Mouse (Mus musculus) liver, embryonic 16.5 days (tissue): ENCODE data around the gene Syk. TPM values are rescaled to one million over a fixed set of nuclear protein-coding genes. Genes with fewer than 3 reads are reported as not detected.

ENCODE experiments used
- ATAC-seq: fragments of 200-750 bp; cut with Nextera tagmentation; 2 replicates; pipeline ENCODE4 v1.8.0; 2017; ENCODE audit warnings: low read depth, mild to moderate bottlenecking, moderate number of reproducible peaks, moderate library complexity
- H3K27ac ChIP-seq: fragments of 300-500 bp; sonication (generic); 2 replicates; pipeline ENCODE4 v1.5.1; 2014; ENCODE audit warnings: mild to moderate bottlenecking, low read length
- H3K27me3 ChIP-seq: fragments of 300-500 bp; sonication (generic); 2 replicates; pipeline ENCODE4 v1.6.1; 2014; ENCODE audit warnings: low read depth, low read length, mixed read lengths; ENCODE audit not compliant: control insufficient read depth, insufficient read depth
- H3K36me3 ChIP-seq: fragments of 300-500 bp; sonication (generic); 2 replicates; pipeline ENCODE4 v1.6.1; 2014; ENCODE audit warnings: mild to moderate bottlenecking; ENCODE audit not compliant: control insufficient read depth, insufficient read depth
- H3K4me1 ChIP-seq: fragments of 300-500 bp; sonication (generic); 2 replicates; pipeline ENCODE4 v1.6.1; 2014; ENCODE audit warnings: low read depth, low read length, mixed read lengths; ENCODE audit not compliant: control insufficient read depth
- H3K4me2 ChIP-seq: fragments of 300-500 bp; sonication (generic); 2 replicates; pipeline ENCODE4 v1.6.1; 2014; ENCODE audit warnings: low read depth, low read length, mixed read lengths
- H3K4me3 ChIP-seq: fragments of 300-500 bp; sonication (generic); 2 replicates; pipeline ENCODE4 v1.5.1; 2014; ENCODE audit warnings: low read depth, mild to moderate bottlenecking, low read length
- H3K9ac ChIP-seq: fragments of 300-500 bp; sonication (generic); 2 replicates; pipeline ENCODE4 v1.6.1; 2014; ENCODE audit warnings: low read depth, low read length
- H3K9me3 ChIP-seq: fragments of 300-500 bp; sonication (generic); replicated peaks from 2 replicates; pipeline ENCODE4 v1.6.1; 2016; ENCODE audit warnings: low read length; ENCODE audit not compliant: control insufficient read depth
- WGBS: fragments of 180-500 bp; shearing (Covaris S2); extraction: QIAGEN DNeasy Blood & Tissue Kit; methylation state at CpG from one replicate; pipeline ENCODE4 v1.1.7; 2014; ENCODE audit not compliant: insufficient replicate concordance; 5-methylcytosine and 5-hydroxymethylcytosine counted together
- polyA plus RNA-seq: library from polyadenylated mRNA; unstranded; fragments of >200 nt; fragmentation: Nextera tagmentation; extraction: Ambion mirVana; gene quantifications from 2 replicates; pipeline ENCODE4 v1.2.1, GENCODE M21; 2015

Syk gene
- polyA plus RNA-seq, 1 experiment from 2014 or later = 5.9 TPM

DNA sequence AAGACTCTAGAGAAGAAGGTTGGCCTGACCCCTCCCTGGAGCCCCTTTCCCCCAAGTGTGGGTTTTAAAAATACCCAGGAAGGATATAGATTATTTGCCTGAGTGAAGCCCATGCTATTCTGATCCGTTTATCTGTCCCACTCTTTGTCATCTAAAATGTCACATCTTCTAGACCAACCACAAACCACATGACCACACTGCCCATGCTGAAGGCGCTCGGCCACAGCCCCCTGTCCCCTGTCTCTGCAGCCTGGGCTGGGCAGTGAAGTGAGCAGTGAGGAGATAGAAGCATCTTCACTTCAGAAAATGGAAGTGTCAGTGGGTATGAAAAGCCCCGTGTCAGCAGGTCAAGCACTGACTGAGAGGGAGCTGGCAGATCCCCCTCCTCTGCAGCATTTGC, 40.3 kb upstream of the Syk start:
- Histone ChIP-seq H3K4me1 (no peaks in the 10 kb centered on the region), H3K36me3 (no peaks in the 10 kb centered on the region), H3K9ac (no peak overlapping the region), H3K27ac (no peak overlapping the region), H3K27me3 (no peaks in the 10 kb centered on the region), H3K9me3 (no peaks in the 10 kb centered on the region), H3K4me2 (no peak overlapping the region), H3K4me3 (no peak overlapping the region)
- ATAC-seq = no peak
- WGBS = 19% methylated on average over 4 of the region's 4 CpGs

DNA sequence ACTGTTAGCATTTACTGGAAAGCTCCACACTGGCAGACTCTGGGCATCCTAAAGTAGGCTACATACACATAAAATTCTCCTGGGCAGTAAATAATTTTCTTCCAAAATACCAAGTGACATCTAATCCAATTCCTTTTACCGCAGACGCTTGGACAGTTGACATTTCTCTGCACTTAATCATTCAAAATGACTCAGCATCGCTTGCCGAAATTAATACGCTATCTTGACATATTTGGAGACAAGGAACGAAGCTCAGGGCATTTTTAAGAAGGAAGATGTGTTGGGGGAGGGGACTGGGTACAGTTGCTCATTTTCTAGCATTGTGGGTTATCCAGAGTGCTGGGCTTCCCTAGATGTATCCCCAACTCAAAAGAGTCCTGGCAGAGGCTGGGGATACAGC, 36.7 kb upstream of the Syk start:
- Histone ChIP-seq H3K36me3 (no peaks in the 10 kb centered on the region), H3K9me3 (no peaks in the 10 kb centered on the region), H3K27ac (no peak overlapping the region), H3K4me1 (no peaks in the 10 kb centered on the region), H3K4me2 (no peak overlapping the region), H3K27me3 (no peaks in the 10 kb centered on the region), H3K9ac (no peak overlapping the region), H3K4me3 (no peak overlapping the region)
- no peak for ATAC-seq
- WGBS = 35% methylated on average over 6 of the region's 6 CpGs

DNA sequence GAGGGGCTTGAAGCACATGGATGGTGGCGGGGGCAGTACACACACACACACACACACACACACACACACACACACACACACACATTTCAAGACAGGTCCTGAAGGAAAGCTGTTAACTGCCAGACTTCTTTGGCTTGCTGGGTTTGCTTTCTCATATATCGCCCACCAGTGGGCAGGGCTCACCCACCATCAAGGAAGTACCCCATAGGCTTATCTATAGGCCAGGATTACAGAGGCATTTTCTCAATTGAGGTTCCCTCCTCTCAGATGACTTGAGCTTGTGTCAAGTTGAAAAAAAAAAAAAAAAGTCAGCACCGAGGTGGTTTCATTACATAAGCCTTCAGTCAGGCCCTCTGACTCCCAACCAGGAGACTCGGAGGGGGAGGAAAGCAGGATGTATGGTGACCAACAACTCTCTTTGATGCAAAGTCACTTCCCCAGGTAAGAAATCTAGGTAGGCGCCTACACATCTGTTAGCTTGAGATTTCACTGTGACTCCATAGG, 32.2 kb upstream of the Syk start:
- Histone ChIP-seq H3K9ac (no peak overlapping the region), H3K27ac (no peak overlapping the region)

DNA sequence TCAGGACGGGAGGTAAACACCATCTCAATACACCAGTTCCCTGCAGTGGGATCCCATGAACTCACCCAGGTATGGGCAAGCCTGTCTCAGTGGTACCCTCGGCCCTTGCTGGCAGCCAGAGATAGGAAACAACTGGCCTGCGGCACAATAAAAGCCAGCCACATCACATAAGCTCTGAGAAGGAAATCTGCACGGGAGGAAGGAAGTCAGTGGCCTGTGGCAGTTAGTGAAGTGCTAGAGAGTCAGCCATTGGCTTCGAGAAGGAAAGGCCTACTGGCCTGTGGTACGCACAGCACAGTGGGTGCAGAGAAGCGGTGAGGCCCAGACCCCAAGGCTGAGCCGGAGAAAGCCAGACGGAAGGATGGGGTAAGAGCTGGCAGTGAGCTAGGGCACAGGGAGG, 31.7 kb upstream of the Syk start:
- H3K9ac ChIP-seq = no peak overlapping the region
- H3K4me3 ChIP-seq = no peak overlapping the region
- ATAC-seq = no peak
- H3K27me3 ChIP-seq = no peaks in the 10 kb centered on the region
- no peaks in the 10 kb centered on the region for H3K4me1 ChIP-seq
- H3K4me2 ChIP-seq = no peak overlapping the region
- 28% methylated on average over 9 of the region's 9 CpGs for WGBS
- H3K36me3 ChIP-seq = no peaks in the 10 kb centered on the region
- no peaks in the 10 kb centered on the region for H3K9me3 ChIP-seq
- no peak overlapping the region; the same call in 1 of the 2 replicates for H3K27ac ChIP-seq

More for the DNA sequence above, 32.2 kb upstream of the Syk start:
- 24% methylated on average over 5 of the region's 5 CpGs for WGBS
- Histone ChIP-seq H3K27me3 (no peaks in the 10 kb centered on the region), H3K4me2 (no peak overlapping the region), H3K36me3 (no peaks in the 10 kb centered on the region), H3K4me3 (no peak overlapping the region), H3K4me1 (no peaks in the 10 kb centered on the region), H3K9me3 (no peaks in the 10 kb centered on the region)
- no peak for ATAC-seq

DNA sequence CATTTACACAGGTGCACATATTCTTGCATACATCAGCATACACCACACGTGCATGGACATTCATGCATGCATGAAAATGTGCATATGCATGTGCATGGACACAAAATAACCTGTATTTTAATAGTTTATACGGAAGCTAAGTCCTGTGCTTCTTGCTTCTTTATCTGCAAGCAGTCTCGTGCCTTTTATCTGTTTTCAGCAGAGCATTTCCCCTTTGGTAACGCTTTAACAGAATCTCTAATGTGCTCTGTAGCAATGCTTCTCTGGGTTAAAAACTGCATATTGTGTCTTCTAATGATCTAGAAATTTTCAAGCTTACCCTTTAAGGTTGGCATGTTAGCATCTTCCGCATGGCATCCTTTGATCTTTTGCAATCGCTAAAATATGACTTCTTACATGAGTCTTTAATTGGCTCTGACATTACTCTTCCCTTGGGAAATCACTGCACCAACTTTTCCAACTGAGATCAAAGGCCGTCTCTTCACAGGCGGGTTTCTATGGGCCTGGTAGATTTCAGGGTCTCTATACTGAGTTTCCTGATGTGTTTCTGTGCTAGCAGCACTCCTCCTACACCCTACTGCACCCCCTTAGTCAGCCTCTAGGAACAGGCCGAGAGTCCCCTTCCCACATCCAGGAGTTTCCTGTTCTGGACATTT, 30.0 kb upstream of the Syk start:
- WGBS = 36% methylated on average over 9 of the region's 9 CpGs
- Histone ChIP-seq H3K9ac (no peak overlapping the region), H3K36me3 (no peaks in the 10 kb centered on the region), H3K4me2 (no peak overlapping the region), H3K9me3 (no peaks in the 10 kb centered on the region), H3K4me3 (no peak overlapping the region), H3K27ac (no peak overlapping the region), H3K27me3 (no peaks in the 10 kb centered on the region), H3K4me1 (no peaks in the 10 kb centered on the region)
- no peak for ATAC-seq

DNA sequence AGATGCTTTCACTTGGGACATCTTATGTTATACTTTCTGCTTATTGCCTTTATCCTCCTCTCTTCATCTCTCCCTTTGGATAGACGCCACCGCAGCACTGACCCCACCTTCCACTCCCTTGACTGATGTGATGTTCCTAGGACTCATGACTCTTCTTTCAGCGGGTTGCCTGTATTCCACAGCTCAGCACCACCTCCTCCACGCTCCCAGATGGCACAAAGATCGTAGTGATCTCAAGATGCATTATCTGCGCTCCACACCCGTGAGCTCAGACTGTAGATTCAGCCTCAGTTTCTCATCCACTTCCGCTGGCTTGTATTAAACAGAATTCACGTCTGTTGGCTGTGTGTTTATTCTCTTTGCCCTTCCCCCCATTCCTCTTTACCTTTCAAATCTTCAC, 28.3 kb upstream of the Syk start:
- no peak overlapping the region for H3K4me3 ChIP-seq
- H3K36me3 ChIP-seq = no peaks in the 10 kb centered on the region
- H3K9me3 ChIP-seq = no peaks in the 10 kb centered on the region
- H3K4me1 ChIP-seq = no peaks in the 10 kb centered on the region
- no peaks in the 10 kb centered on the region for H3K27me3 ChIP-seq
- no peak overlapping the region for H3K9ac ChIP-seq
- WGBS = 64% methylated on average over 9 of the region's 9 CpGs
- ATAC-seq = no peak
- H3K27ac ChIP-seq = no peak overlapping the region
- H3K4me2 ChIP-seq = no peak overlapping the region

DNA sequence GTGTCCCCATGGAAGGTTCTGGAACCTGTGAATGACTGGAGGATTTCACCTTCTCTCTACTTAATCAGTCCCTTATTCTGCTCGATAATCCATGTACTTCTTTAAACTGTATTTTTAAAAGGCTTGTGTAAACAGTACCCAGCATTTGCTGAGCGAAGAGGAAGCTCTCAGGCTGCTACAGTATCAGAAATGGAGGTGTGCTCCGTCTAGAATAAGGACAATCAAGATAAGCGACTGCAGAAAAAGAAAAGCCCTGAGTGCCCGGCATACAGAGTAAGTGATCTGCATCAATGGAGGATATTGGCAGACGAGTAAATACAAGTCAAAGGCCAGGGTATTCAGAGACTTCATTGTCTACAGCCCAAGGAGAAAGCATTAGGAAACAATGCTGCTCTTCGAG, 25.6 kb upstream of the Syk start:
- no peaks in the 10 kb centered on the region for H3K9me3 ChIP-seq
- H3K4me1 ChIP-seq = no peaks in the 10 kb centered on the region
- no peak overlapping the region for H3K9ac ChIP-seq
- H3K36me3 ChIP-seq = no peaks in the 10 kb centered on the region
- H3K4me3 ChIP-seq = no peak overlapping the region
- H3K4me2 ChIP-seq = no peak overlapping the region
- H3K27me3 ChIP-seq = no peaks in the 10 kb centered on the region
- no peak for ATAC-seq
- no peak overlapping the region for H3K27ac ChIP-seq
- WGBS = 33% methylated on average over 7 of the region's 7 CpGs

DNA sequence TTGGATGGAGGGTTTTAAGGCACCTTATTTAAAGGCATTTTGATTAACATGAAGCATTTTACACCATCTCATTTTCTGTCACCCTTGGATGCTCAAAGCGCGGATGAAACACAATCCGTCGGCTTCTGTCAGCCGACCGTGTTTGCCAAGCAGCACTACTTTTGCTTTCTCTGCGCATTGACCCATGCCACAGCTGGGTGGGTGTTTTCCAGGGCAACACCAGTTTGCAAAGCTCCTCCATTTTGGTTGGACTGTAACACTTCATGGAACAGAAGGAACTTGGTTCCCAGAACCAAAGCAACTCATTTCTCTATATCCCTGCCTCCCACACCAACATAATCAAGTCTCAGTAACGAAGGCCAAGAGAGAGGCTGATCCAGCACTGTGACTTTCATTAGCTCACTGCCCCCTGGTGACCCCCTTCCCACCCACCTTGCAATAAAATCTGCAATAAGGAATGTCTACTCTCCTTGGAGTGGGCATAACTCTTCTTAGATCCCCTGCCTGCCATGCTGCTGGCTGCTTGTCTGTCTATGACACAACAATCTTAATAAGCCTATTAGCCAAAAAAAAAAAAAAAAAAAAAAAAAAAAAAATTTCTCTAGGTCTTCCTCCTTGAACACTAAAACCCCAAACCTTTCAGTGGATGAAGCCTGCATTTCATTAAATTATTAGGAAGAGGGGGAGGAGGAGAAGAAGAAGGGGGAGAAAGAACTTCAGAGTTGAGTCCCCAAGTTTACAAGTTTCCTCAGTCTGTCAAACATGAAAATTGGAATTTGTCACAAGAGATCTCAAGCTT, 21.4 kb upstream of the Syk start:
- no peaks in the 10 kb centered on the region for H3K4me1 ChIP-seq
- no peaks in the 10 kb centered on the region for H3K9me3 ChIP-seq
- no peak overlapping the region for H3K4me2 ChIP-seq
- no peaks in the 10 kb centered on the region for H3K36me3 ChIP-seq
- H3K9ac ChIP-seq = no peak overlapping the region
- WGBS = 85% methylated on average over 8 of the region's 8 CpGs
- H3K4me3 ChIP-seq = no peak overlapping the region
- no peaks in the 10 kb centered on the region for H3K27me3 ChIP-seq
- no peak overlapping the region for H3K27ac ChIP-seq
- no peak for ATAC-seq

DNA sequence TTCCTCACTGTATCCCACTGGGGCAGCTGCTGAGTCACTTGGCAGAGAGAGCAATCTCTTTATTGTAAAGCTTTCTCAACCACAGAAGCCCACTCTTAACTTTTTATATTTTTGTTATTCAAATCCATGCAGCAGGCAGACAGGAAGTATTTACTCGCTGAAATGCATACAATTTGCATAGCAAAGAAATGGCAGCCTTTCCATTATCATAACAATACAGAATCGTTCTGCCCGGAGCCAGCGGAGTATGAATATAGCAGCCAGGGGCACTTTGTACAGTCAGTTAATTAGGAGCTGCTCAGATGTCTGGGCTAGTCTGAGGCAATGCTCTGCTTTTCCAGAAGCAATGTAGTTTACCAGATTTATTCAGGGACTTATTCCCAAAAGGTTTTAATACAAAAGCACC, 20.8 kb upstream of the Syk start:
- Histone ChIP-seq H3K4me3 (no peak overlapping the region), H3K36me3 (no peaks in the 10 kb centered on the region), H3K27me3 (no peaks in the 10 kb centered on the region), H3K4me2 (no peak overlapping the region), H3K27ac (no peak overlapping the region), H3K9me3 (no peaks in the 10 kb centered on the region), H3K9ac (no peak overlapping the region), H3K4me1 (no peaks in the 10 kb centered on the region)
- WGBS = 49% methylated on average over 4 of the region's 4 CpGs
- ATAC-seq = no peak
